Mouse (Mus musculus) embryonic stem cell, embryonic (primary cell): Measurements from ENCODE around the gene Pptc7.

Source experiments
- CTCF ChIA-PET, 4 experiments: fragments of 300-600 bp in 2 of 4; fragments of 350-600 bp in 2 of 4; sonication (Branson Sonifier 250); formaldehyde crosslinking; loops; one replicate each; lab custom pipeline; 2022; ENCODE audit warnings: inconsistent platforms in 2 of 4; lab: Charles Lee
- POLR2A ChIA-PET, 4 experiments: fragments of 300-600 bp in 2 of 4; fragments of 350-600 bp in 2 of 4; sonication (Branson Sonifier 250); formaldehyde crosslinking; loops; one replicate each; lab custom pipeline; 2022; ENCODE audit warnings: antibody characterized with exemption in 4 of 4, inconsistent platforms in 1 of 4; lab: Charles Lee

Gene Pptc7

DNA sequence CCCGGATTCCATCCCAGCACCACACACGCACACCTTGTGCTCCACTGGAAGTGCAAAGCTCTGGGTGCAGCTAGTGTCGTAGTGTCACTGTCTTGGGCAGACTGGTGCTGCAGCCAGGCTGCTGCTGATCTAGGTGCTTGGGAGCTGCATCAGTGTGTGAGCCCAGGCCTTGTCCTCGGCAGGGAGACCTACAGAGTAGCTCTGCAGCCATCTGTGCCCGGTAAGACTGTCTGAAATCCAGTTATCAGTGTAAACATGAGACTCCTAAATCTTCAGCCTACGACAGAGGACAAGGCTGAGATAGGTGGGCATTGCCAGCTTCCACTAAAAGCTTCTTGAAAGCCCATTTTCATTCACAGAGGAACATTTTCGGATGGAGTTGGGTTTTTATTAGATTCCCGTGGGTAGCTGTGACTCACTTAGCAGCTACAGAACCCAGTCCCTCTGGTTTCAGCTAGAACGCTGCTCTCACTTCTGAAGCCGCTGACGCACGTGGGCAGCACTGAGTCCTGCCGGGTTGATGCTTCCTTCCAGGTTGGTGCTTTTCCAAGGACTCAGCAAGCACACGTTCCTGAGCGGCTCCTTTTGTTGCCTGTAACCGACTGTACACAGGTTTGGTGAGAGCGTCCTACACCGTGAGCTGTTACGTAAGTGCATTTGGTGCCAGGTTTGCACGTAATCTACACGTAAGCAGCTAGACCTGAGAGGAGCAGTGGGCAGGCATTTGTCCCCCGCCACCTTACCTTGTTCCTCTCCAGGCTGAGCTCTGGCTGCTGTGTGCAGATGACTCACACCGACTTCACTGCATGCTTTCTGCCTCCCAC is 40.7 kb downstream of the Pptc7 start:
- POLR2A ChIA-PET, result interaction anchor here in 3 of 4 experiments (0.7 to 2.3 kb wide), 24 partner anchors 10 to 149 kb away, joined by 3 to 9 read pairs (median 4); partner anchors contain the start of genes Fam216a (in 1 of the 3), Rad9b (in 1 of the 3), Tctn1 (in 1 of the 3) and Vps29 (in 1 of the 3)
- CTCF ChIA-PET, result interaction anchor here in 3 of 4 experiments (0.6 to 3.6 kb wide), 15 partner anchors 12 to 294 kb away, joined by 3 to 13 read pairs (median 4); partner anchors contain the start of gene Tctn1 (in 1 of the 3)

DNA sequence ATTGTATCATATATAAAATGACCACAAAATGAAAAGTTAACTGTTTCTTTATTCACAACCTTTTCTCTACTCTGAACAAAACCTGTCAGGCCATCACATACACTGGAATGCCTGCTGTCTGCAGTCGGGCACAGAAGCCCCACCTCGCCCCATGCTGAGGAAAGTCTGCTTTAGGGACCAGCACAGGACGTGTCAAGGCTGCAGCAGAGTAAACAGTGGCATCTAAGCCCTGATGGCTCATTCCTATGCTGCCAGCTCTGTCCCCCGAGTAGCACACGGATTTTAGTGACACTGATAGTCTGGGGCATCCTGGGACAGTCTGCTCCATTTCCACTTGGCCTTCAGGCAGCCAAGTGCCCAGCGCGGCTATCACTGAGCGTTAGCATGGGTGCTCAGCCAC is 41.3 kb downstream of the Pptc7 start:
- ChIA-PET CTCF (interaction anchor here in 3 of 4 experiments (0.6 to 3.6 kb wide), 9 partner anchors 12 to 194 kb away, joined by 3 to 13 read pairs (median 4); no protein-coding TSS in a partner anchor), POLR2A (interaction anchor here in 3 of 4 experiments (0.8 to 2.4 kb wide), 19 partner anchors 11 to 85 kb away, joined by 3 to 9 read pairs (median 4); partner anchors contain the start of genes Rad9b (in 1 of the 3), Tctn1 (in 1 of the 3) and Vps29 (in 1 of the 3))

DNA sequence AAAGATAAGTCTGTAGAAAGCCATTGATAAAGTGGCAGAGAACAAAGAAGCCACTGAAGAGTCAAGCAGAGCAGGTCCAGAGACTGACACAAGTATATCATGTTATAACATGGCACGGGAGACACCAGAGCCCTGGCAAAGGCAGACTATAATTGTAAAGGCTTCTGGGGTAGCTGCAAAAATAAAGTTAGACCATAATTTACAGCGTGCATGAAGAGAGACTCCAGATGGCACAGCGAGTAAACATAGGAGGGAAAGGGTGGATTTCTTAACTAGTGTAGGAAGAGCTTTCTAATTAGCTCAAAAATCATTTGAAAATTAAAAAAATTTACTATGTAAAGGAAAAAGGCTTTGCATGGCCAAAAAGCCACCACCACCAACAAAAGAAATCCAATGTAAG is 43.1 kb downstream of the Pptc7 start:
- ChIA-PET POLR2A (interaction anchor here in 3 of 4 experiments (0.9 to 3.1 kb wide), 11 partner anchors 9 to 366 kb away, joined by 3 to 12 read pairs (median 4); partner anchors contain the start of genes Rad9b (in 1 of the 3) and Vps29 (in 1 of the 3)), CTCF (interaction anchor here in 1 of 4 experiments (1.5 kb wide), 1 partner anchor 16 kb away, joined by 4 read pairs; no protein-coding TSS in a partner anchor)

DNA sequence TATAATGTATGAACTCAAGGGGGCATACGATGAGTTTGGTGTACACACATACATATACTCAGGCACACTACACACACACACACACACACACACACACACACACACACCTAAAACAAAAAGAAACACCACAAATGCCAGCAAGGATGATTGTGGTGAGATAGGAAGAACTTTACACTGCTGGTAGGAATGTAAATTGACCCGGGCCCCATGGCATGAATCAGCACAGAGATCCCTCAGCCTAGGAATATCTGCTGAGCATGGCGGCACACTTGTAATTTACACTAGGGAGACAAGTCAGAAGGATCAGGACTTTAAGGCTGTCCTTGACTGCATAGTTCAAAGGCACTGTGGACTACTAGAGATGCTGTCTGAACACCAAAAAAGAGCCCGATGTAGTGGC is 46.1 kb downstream of the Pptc7 start:
- ChIA-PET POLR2A (interaction anchor here in 1 of 4 experiments (0.6 to 3.1 kb wide), 3 partner anchors 12 to 206 kb away, joined by 3 to 12 read pairs (median 5); partner anchors contain the start of genes Rad9b and Vps29), CTCF (no interaction called here)

DNA sequence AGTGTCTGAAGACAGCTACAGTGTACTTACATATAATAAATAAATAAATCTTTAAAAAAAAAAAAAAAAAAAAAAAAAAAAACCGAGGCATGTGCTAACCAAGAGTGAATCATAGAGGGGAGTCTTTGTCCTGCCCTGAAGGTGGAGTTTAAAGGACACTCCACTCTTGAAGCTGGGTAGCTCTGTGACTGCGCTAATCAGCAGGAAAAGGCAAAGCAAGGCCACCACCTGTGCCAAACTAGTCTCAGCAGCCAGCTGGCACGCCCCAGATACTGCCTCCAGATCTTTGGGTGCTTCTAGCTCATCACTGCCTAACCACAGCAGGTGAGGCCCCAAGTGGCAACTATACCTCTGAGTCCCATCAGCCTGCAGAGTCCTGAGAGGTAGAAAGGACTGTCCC is 50.5 kb downstream of the Pptc7 start:
- CTCF ChIA-PET, result interaction anchor here in 3 of 4 experiments (0.6 to 1.0 kb wide), 4 partner anchors 9 to 799 kb away, joined by 3 to 5 read pairs (median 4); no protein-coding TSS in a partner anchor
- POLR2A ChIA-PET, result interaction anchor here in 3 of 4 experiments (0.6 to 1.9 kb wide), 10 partner anchors 8 to 447 kb away, joined by 3 to 6 read pairs (median 3); partner anchors contain the start of gene Fam216a (in 1 of the 3)

DNA sequence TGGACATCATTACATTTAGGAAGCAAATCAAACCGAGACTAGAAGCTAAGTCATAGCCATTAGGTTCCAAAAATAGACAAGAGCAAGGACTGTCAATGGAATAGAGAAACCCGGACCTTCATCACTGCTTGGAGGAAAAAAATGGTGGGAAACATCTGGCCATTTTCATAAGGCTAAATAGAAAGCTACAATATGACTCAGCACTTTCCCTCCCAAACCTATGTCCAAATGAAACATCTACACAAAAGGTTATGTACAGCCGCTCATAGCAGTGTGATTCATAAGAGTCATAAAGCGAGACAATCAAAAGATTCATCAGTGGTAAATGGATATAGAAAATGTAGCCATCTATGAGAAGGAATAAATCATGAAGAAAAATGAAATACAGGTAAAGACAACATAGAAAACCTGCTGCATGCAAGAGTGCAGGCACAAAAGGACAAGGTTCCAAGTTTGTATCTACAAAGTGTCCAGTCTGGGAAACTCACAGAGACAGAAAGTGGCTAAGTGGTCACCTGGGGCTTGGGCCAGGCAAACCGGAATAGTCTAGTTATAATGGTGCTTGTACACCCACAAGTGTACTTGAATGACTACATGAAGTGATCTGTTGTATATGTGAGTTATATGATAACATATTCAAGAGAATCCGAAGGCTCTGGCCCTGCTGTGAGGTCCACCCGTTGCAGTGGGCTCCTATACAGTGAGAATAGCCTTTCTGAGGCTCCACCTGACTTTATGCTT is 52.6 kb downstream of the Pptc7 start:
- ChIA-PET POLR2A (interaction anchor here in 1 of 4 experiments (1.1 kb wide), 1 partner anchor 12 kb away, joined by 4 read pairs; no protein-coding TSS in a partner anchor), CTCF (interaction anchor here in 1 of 4 experiments (0.6 kb wide), 1 partner anchor 173 kb away, joined by 3 read pairs; no protein-coding TSS in a partner anchor)

DNA sequence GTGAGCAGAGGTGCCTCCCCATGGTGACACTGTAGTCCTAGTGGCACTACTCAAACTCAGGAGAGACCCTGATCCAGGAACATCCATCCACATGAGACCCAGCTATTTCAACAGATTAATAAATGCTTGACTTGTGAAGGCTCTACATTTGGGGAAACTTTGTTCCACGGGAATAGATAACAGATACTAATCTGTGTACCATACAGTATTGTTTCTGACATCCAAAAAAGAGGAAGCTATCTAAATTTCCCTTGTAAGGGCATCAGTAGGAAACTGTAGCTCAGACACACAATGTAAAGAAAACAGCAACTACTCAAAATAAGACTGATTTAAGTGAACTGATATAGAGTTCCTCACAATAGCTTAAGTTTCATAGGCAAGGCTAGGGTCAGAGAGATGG is 58.7 kb downstream of the Pptc7 start:
- CTCF ChIA-PET, result interaction anchor here (0.6 to 3.6 kb wide), 31 partner anchors 11 to 789 kb away, joined by 3 to 52 read pairs (median 4); partner anchors contain the start of genes Tctn1 (in 4 of the 4), Rad9b (in 1 of the 4), Rhof (in 1 of the 4) and Vps29 (in 1 of the 4)
- POLR2A ChIA-PET, result interaction anchor here in 3 of 4 experiments (0.6 to 3.6 kb wide), 43 partner anchors 8 to 226 kb away, joined by 3 to 28 read pairs (median 4); partner anchors contain the start of genes Tctn1 (in 3 of the 3), Rad9b (in 2 of the 3), Vps29 (in 2 of the 3) and Anapc7 (in 1 of the 3)

DNA sequence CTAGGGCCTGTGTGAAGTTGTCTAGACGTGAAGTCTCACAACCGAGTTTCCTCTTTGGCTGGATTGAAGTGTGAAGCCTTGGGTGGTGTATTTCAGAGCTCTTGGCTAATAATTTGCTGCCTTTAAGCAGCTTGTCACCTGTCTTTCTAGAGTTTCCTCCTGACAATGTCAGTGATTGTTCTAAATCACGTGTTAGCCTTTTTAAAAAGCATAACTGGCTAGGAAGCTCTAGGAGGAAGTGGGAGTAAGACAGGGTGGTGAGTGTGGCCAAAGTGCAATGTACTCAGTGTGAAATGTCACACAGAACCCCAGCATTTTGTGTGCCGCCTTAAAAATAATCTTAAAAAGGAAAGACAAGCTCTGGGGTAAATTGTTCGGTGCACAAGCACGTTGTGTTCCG is 59.6 kb downstream of the Pptc7 start:
- ChIA-PET POLR2A (interaction anchor here (0.6 to 3.6 kb wide), 48 partner anchors 9 to 227 kb away, joined by 3 to 28 read pairs (median 4); partner anchors contain the start of genes Tctn1 (in 3 of the 4), Rad9b (in 2 of the 4), Vps29 (in 2 of the 4) and Anapc7 (in 1 of the 4)), CTCF (interaction anchor here (0.6 to 3.6 kb wide), 43 partner anchors 9 to 455 kb away, joined by 3 to 52 read pairs (median 4); partner anchors contain the start of genes Tctn1 (in 4 of the 4), Rad9b (in 1 of the 4) and Vps29 (in 1 of the 4))

DNA sequence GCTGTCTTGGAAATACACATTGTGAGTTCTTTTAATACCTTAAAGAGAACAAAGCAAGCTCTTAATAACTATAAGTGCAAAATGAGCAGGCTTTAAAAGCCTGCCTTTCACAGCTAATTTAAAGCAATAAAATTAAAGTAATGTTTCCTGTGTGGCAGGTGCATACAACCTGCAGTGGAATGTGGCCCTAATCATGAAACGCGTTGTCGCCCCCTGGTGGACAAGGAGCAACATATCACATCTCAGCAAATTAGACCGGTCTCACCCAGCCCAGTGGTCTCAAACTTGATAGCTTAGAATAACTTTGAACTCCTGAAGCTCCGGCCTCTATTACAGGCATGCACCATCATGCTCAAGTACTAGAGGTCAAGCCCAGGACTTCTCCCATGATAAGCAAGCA is 60.1 kb downstream of the Pptc7 start:
- POLR2A ChIA-PET, result interaction anchor here in 3 of 4 experiments (0.7 to 3.6 kb wide), 24 partner anchors 9 to 214 kb away, joined by 3 to 28 read pairs (median 6); partner anchors contain the start of genes Rad9b (in 2 of the 3), Tctn1 (in 2 of the 3) and Vps29 (in 2 of the 3)
- CTCF ChIA-PET, result interaction anchor here (0.5 to 3.6 kb wide), 40 partner anchors 9 to 367 kb away, joined by 3 to 52 read pairs (median 4); partner anchors contain the start of genes Tctn1 (in 4 of the 4), Rad9b (in 2 of the 4) and Vps29 (in 2 of the 4)

DNA sequence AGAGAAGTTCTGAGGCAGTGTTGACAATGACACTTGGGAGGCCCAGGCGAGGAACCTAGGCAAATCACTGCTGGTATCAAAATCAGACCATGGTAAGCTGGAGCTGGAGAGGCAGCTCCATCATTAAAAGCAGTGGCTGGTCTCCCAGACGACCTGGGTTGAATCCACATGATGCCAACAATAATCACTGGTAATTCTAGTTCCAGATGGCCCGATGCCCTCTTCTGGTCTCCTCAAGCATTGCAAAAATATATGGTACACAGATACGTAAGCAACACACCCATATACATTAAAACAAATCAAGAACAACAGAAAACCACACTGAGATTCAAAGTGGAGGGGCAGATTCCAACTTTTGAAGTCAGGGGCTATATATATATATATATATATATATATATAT is 61.6 kb downstream of the Pptc7 start:
- POLR2A ChIA-PET, result interaction anchor here in 2 of 4 experiments (0.6 to 3.6 kb wide), 5 partner anchors 8 to 90 kb away, joined by 3 to 28 read pairs (median 3); partner anchors contain the start of genes Rad9b (in 1 of the 2), Tctn1 (in 1 of the 2) and Vps29 (in 1 of the 2)
- CTCF ChIA-PET, result interaction anchor here in 3 of 4 experiments (0.6 to 3.6 kb wide), 7 partner anchors 20 to 82 kb away, joined by 3 to 25 read pairs (median 3); partner anchors contain the start of gene Tctn1 (in 1 of the 3)

DNA sequence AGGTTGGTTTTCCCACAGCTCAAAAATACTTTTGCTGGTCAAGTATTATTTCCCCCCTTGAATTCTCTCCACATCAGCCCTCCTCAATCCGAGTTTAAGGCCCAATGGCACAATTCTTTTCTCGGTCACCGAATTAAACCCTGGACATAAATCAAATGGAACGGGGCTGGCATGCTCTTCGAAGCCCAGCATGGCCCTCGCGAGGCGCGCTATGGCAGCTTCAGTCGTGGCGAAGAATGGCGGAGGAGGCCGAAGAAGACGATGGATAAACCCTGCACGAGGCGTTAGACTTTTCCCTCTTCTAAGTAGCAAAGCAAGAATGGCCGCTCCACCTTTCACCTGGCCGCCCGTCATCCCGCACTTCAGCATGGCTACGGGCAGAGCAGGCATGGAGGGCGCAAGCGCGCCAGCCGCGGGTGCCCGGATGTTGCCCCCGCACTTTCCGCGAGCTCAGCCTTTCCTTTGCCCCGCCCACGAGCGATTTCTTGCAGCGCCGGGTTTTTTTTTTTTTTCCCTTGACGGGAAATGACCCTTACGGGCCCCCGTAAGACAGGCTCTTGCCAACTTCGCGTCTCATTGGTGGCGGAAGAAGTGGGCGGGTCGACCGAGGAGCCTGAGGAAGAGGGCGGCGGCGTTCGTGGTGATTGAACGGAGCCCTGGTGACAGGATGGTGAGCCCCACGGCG is 69.8 kb downstream of the Pptc7 start, which contains the start of the genes Rad9b and Vps29:
Gene Rad9b (minus strand): TSS at position 427 of the 685 bp plus-strand sequence.
Gene Vps29 (plus strand): TSS at position 563 of the 685 bp plus-strand sequence.
- ChIA-PET POLR2A (interaction anchor here (0.6 to 2.4 kb wide), 68 partner anchors 10 to 784 kb away, joined by 3 to 28 read pairs (median 4); partner anchors contain the start of genes Tctn1 (in 3 of the 4), Atp2a2 (in 2 of the 4), Fam216a (in 2 of the 4) and Ppp1cc (in 2 of the 4)), CTCF (interaction anchor here (0.6 to 3.4 kb wide), 21 partner anchors 9 to 942 kb away, joined by 3 to 12 read pairs (median 3); partner anchors contain the start of genes Tctn1 (in 2 of the 4) and Gpn3 (in 1 of the 4))

DNA sequence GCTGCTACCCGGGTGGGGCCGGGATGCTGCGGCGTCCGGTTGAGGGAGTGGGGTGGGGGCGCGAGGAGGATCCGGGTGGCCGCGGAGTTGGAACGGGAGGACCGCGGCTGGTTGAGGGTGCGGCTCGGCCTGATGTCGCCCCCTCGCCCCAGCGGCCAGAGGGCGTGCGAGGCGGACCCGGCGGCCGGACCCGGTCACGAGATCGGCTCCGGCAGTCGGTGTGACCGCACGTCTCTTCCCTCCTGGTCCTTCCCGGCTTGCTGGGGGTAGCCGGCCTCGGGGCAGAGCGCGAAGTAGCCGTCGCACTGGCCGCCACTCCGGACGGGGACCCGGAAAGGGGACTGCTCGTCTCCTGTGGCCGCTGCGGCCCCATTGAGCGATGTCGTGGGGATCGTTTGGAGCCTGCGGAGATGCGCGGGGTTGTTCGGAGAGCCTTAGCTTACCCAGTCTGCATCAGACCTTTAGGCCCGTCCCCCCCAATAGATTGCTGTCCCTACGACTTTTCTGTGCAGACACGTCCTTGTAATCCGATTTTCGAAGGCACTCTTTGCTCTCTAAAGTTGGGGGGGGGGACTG is 70.4 kb downstream of the Pptc7 start:
- POLR2A ChIA-PET, result interaction anchor here (0.6 to 2.4 kb wide), 51 partner anchors 9 to 925 kb away, joined by 3 to 28 read pairs (median 4); partner anchors contain the start of genes Fam216a (in 3 of the 4), Tctn1 (in 3 of the 4), Gpn3 (in 2 of the 4) and Ppp1cc (in 2 of the 4)
- CTCF ChIA-PET, result interaction anchor here (0.6 to 3.4 kb wide), 9 partner anchors 10 to 409 kb away, joined by 3 to 12 read pairs (median 6); partner anchors contain the start of gene Tctn1 (in 2 of the 4)

DNA sequence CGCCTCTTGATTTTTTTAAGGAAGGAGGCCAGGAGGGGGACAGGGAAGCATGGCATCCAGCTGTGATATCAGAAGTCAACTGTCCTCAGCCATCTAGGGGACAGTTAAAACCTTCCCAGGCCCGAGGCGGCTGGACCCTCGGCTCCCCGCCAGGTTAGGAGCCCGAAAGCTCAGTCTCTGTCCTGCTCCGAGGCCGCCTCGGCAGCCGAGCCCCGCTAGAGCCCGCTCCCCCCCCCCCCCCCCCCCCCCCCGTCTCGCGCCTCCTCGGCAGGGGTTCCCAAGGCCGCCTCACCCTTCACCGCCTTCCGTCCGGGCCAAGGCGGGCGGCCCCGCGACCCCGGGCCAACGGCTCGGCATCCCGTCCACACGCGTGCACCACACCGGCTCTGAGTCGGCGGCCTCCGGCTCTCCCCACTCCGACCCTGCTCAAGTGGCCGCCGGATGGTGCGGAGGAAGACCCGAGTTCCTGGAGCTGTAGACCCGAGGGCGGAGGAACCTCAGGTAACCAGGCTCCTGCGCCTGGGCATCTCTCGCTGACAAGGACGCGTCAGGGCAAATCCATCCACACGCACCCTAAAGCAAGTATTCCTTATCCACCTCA is 87.5 kb downstream of the Pptc7 start, which contains the start of gene Gpn3:
Gene Gpn3 (plus strand): TSS at position 286 of the 601 bp plus-strand sequence.
- CTCF ChIA-PET, result interaction anchor here in 3 of 4 experiments (0.5 to 1.3 kb wide), 7 partner anchors 8 to 527 kb away, joined by 3 to 7 read pairs (median 4); partner anchors contain the start of genes Rad9b (in 1 of the 3) and Vps29 (in 1 of the 3)

DNA sequence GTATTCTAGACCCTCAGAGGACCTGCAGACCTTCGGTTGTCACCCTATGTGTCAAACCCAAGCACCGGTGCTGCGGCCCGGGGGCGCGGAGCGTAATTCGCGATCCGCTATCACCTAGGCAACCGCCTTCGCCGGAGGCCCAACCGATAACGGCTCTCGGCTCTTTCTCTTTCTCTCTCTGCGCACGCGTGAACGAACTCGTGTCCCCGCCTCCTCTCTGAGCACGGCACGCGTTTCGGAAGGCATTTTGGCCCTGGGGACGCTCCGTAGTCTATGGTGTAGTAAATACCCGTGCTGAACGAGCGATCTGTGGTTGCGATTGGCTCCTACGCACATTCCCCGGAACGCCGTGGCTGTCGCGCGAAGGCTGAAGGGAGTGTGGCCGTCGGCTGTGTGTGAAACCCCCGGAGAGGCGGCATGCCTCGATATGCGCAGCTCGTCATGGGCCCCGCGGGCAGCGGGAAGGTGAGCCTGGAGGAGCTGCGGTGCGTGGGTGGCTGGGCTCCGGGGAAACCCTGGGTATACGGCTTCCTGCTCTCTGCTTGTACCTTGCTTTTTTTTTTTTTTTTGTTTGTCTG is 88.1 kb downstream of the Pptc7 start, which contains the start of gene Fam216a:
Gene Fam216a (minus strand): TSS at position 173 of the 578 bp plus-strand sequence.
- POLR2A ChIA-PET, result interaction anchor here in 3 of 4 experiments (0.5 to 2.1 kb wide), 35 partner anchors 7 to 1821 kb away, joined by 3 to 22 read pairs (median 3); partner anchors contain the start of genes Rad9b (in 3 of the 3), Vps29 (in 2 of the 3), Naa25 (in 1 of the 3) and Tctn1 (in 1 of the 3)

More for the DNA sequence above, 87.5 kb downstream of the Pptc7 start, which contains the start of gene Gpn3:
- POLR2A ChIA-PET, result interaction anchor here in 3 of 4 experiments (0.5 to 2.1 kb wide), 31 partner anchors 8 to 1820 kb away, joined by 3 to 22 read pairs (median 3); partner anchors contain the start of genes Rad9b (in 2 of the 3), Tctn1 (in 2 of the 3) and Vps29 (in 2 of the 3)

More for the DNA sequence above, 88.1 kb downstream of the Pptc7 start, which contains the start of gene Fam216a:
- CTCF ChIA-PET, result interaction anchor here (0.6 to 1.3 kb wide), 11 partner anchors 8 to 269 kb away, joined by 3 to 4 read pairs (median 3); partner anchors contain the start of gene Rad9b (in 1 of the 4)
